Mouse (Mus musculus): ENCODE results near the gene Lhb.

DNA sequence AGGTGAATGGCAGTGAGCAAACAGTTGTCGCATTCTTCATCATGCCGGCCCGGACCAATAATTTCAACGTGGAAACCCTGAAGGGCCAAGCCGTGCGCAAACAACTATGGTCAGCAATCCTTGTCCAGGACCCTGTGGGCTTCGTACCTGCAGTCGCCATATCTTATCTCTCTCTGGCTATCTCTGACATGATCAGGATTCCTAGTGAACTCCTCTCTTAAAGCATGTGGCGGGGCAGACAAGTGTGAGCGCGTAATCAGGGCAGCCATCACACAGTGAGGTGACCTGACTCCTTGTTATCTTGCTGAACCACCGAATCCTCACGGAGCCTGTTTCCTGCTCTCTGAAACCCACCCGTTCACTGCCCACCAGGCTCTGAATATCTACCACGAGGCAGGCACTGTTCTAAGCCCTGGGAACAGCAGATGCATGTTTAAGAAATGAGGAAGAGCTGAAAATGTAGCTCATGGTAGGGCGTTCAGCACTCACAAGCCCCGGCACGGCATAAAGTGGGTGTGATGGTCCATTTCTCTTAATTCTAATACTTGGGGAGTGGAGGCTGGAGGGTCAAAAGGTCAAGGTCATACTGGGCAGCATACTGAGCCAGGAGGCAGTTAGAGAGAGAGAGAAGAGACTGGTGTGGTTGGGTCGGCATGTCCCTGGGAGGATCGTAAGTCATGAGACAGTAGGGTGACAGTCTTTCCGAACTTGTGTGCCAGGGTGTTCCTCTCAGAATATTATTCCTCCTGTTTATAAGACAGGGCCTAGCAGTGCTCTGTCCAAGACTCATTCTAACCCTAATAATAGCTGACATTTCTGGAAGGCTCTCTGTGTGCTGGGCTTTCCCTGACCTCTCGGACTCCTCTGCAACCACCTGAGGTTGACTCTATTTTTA, 23.2 kb downstream of the Lhb start:
- TF ChIP-seq CTCF (IDR thresholded peaks at IDR 0.05; ENCODE audit: low read depth, low read length), result no peak
- TF ChIP-seq POLR2A (IDR thresholded peaks at IDR 0.05; ENCODE audit: borderline replicate concordance, low read depth, low read length), result no peak
